Mouse (Mus musculus) olfactory bulb, adult 2 months (tissue): ENCODE data around the gene Adm2. TPM values are rescaled to one million over a fixed set of nuclear protein-coding genes. Genes with fewer than 3 reads are reported as not detected.
A peak's percentile ranks its signal among the peaks of the same experiment; 100 is the strongest.

Experiments
- H3K27ac ChIP-seq: fragments of 200-500 bp; 2 replicates; pipeline ENCODE4 v1.5.1; 2012; ENCODE audit warnings: low read depth, low read length; ENCODE audit not compliant: insufficient read depth
- H3K4me1 ChIP-seq: fragments of 200-500 bp; 2 replicates; pipeline ENCODE4 v1.6.1; 2012; ENCODE audit warnings: low read length; ENCODE audit not compliant: control insufficient read depth, insufficient read depth
- H3K4me3 ChIP-seq: fragments of 200-500 bp; 2 replicates; pipeline ENCODE4 v1.5.1; 2012; ENCODE audit warnings: mild to moderate bottlenecking, low read depth, low read length, moderate library complexity; ENCODE audit not compliant: insufficient read depth
- CTCF ChIP-seq: fragments of 200-500 bp; IDR thresholded peaks from 2 replicates; pipeline ENCODE4 v1.5.1; 2012; ENCODE audit warnings: low read depth, mild to moderate bottlenecking, low read length, moderate library complexity; ENCODE audit not compliant: insufficient read depth
- POLR2A ChIP-seq: fragments of 200-500 bp; IDR thresholded peaks from 2 replicates; pipeline ENCODE4 v1.6.1; 2012; ENCODE audit warnings: mild to moderate bottlenecking, low read depth, low read length, moderate library complexity; ENCODE audit not compliant: insufficient read depth
- WGBS: fragments of 180-500 bp; shearing (Covaris S2); methylation state at CpG from one replicate; pipeline ENCODE4 v1.1.7; 2018; 5-methylcytosine and 5-hydroxymethylcytosine counted together
- polyA plus RNA-seq: library from polyadenylated mRNA; stranded (reverse); fragments of >200 nt; gene quantifications from 2 replicates; pipeline ENCODE4 v1.2.4, GENCODE M21; 2012; ENCODE audit warnings: low replicate concordance; ENCODE audit not compliant: missing spikeins, insufficient read depth, insufficient read length

Adm2 gene
- polyA plus RNA-seq, 1 experiment: not detected

- no peak overlapping the region for H3K4me3 ChIP-seq
- peaks cover 13% of the 10 kb centered on the region for H3K4me1 ChIP-seq
- no peak for TF ChIP-seq POLR2A
- no peak for TF ChIP-seq CTCF
- WGBS: 79% methylated on average over 5 of the region's 5 CpGs
- H3K27ac ChIP-seq: no peak overlapping the region
These were observed 27.9 kb downstream of the Adm2 start for GRCm38 (mm10) chr15:89350447-89350846.

GRCm38 (mm10) chr15:89351302-89351701 is 28.8 kb downstream of the Adm2 start:
- Histone ChIP-seq H3K4me1 (peaks cover 14% of the 10 kb centered on the region), H3K27ac (no peak overlapping the region), H3K4me3 (no peak overlapping the region)
- 85% methylated on average over 15 of the region's 15 CpGs for WGBS
- TF ChIP-seq CTCF (no peak), POLR2A (no peak)

GRCm38 (mm10) chr15:89352054-89352453 is 29.5 kb downstream of the Adm2 start:
- no peak for TF ChIP-seq POLR2A
- TF ChIP-seq CTCF: no peak
- WGBS: 92% methylated on average over 14 of the region's 14 CpGs
- Histone ChIP-seq H3K4me3 (no peak overlapping the region), H3K4me1 (peaks cover 15% of the 10 kb centered on the region), H3K27ac (no peak overlapping the region)

- Histone ChIP-seq H3K4me1 (peaks cover 17% of the 10 kb centered on the region), H3K4me3 (no peak overlapping the region), H3K27ac (no peak overlapping the region)
- WGBS: 96% methylated on average over 12 of the region's 12 CpGs
- TF ChIP-seq POLR2A: no peak
- no peak for TF ChIP-seq CTCF
These were observed 30.3 kb downstream of the Adm2 start for GRCm38 (mm10) chr15:89352795-89353194.

- no peak for TF ChIP-seq POLR2A
- TF ChIP-seq CTCF: no peak
These were observed 31.3 kb downstream of the Adm2 start for GRCm38 (mm10) chr15:89353837-89354236.

GRCm38 (mm10) chr15:89354455-89354854 is 31.9 kb downstream of the Adm2 start:
- WGBS: 62% methylated on average over 7 of the region's 7 CpGs
- peak overlapping the region; percentile 53; the same call in 1 of the 2 replicates for H3K4me3 ChIP-seq
- TF ChIP-seq CTCF (no peak), POLR2A (no peak)
- H3K4me1 ChIP-seq: peaks cover 17% of the 10 kb centered on the region
- no peak overlapping the region for H3K27ac ChIP-seq

More at GRCm38 (mm10) chr15:89353837-89354236, 31.3 kb downstream of the Adm2 start:
- Histone ChIP-seq H3K4me1 (peaks cover 17% of the 10 kb centered on the region), H3K4me3 (no peak overlapping the region), H3K27ac (no peak overlapping the region)
- WGBS: 93% methylated on average over 16 of the region's 16 CpGs

GRCm38 (mm10) chr15:89355241-89356187 is 33.0 kb downstream of the Adm2 start, which contains the start of the genes Lmf2 and Ncaph2:
TSS of gene Lmf2 (minus strand) at chr15:89355659.
TSS of gene Ncaph2 (plus strand) at chr15:89355719.
- TF ChIP-seq CTCF: no peak
- peak; percentile 52; the same call in 1 of the 2 replicates for TF ChIP-seq POLR2A
- Histone ChIP-seq H3K27ac (peak within 1 kb of the TSS; percentile 43), H3K4me1 (peaks cover 17% of the 10 kb centered on the region), H3K4me3 (peak within 1 kb of the TSS; percentile 53)
- 1% methylated on average over 64 of the region's 64 CpGs for WGBS

GRCm38 (mm10) chr15:89356372-89356771 is 33.9 kb downstream of the Adm2 start:
- H3K4me1 ChIP-seq: peaks cover 17% of the 10 kb centered on the region
- H3K4me3 ChIP-seq: peak overlapping the region; percentile 53
- H3K27ac ChIP-seq: no peak overlapping the region
- TF ChIP-seq CTCF (no peak), POLR2A (no peak)
- WGBS: under 1% methylated on average over 15 of the region's 15 CpGs

GRCm38 (mm10) chr15:89358784-89359183 is 36.3 kb downstream of the Adm2 start:
- Histone ChIP-seq H3K27ac (no peak overlapping the region), H3K4me1 (peaks cover 16% of the 10 kb centered on the region), H3K4me3 (no peak overlapping the region)
- no peak for TF ChIP-seq POLR2A
- TF ChIP-seq CTCF: no peak
- WGBS: 78% methylated on average over 3 of the region's 3 CpGs
